Mouse (Mus musculus) hindlimb bud, embryonic 11.5 days (tissue): ENCODE measurements around the gene Chn2.

Source experiments
- DNase-seq: peaks from one replicate; pipeline ENCODE4 v3.0.0-alpha.2; 2012; ENCODE audit warnings: low read depth, low spot score; ENCODE audit errors: extremely low spot score

Gene Chn2

GRCm38 (mm10) chr6:54039357-54039804, at the start of gene Chn2:
Gene Chn2 (plus strand): TSS chr6:54039554.
- DNase-seq: no peak

- no peak for DNase-seq
Observed at GRCm38 (mm10) chr6:53992386-53992785, 47.0 kb upstream of the Chn2 start.

GRCm38 (mm10) chr6:53995519-53995918, 43.8 kb upstream of the Chn2 start:
- no peak for DNase-seq

GRCm38 (mm10) chr6:53996226-53996955, 43.0 kb upstream of the Chn2 start:
- DNase-seq: no peak

- DNase-seq: no peak
Observed at GRCm38 (mm10) chr6:54005302-54005701, 34.1 kb upstream of the Chn2 start.

GRCm38 (mm10) chr6:54008448-54009120, 30.8 kb upstream of the Chn2 start:
- no peak for DNase-seq

- no peak for DNase-seq
Observed at GRCm38 (mm10) chr6:54009293-54009692, 30.1 kb upstream of the Chn2 start.

GRCm38 (mm10) chr6:54010362-54010761, 29.0 kb upstream of the Chn2 start:
- no peak for DNase-seq

- no peak for DNase-seq
Observed at GRCm38 (mm10) chr6:54012163-54012562, 27.2 kb upstream of the Chn2 start.

- DNase-seq: no peak
Observed at GRCm38 (mm10) chr6:54018038-54018437, 21.3 kb upstream of the Chn2 start.

- DNase-seq: no peak
Observed at GRCm38 (mm10) chr6:54018861-54019260, 20.5 kb upstream of the Chn2 start.

- no peak for DNase-seq
Observed at GRCm38 (mm10) chr6:54021123-54021789, 18.1 kb upstream of the Chn2 start.

GRCm38 (mm10) chr6:54023846-54024245, 15.5 kb upstream of the Chn2 start:
- no peak for DNase-seq

GRCm38 (mm10) chr6:54028706-54029105, 10.6 kb upstream of the Chn2 start:
- DNase-seq: no peak

- DNase-seq: no peak
Observed at GRCm38 (mm10) chr6:54030351-54030750, 9.0 kb upstream of the Chn2 start.

- no peak for DNase-seq
Observed at GRCm38 (mm10) chr6:54030776-54031175, 8.6 kb upstream of the Chn2 start.

GRCm38 (mm10) chr6:54034471-54034870, 4.9 kb upstream of the Chn2 start:
- peak; percentile 71 for DNase-seq

GRCm38 (mm10) chr6:54035548-54035947, 3.8 kb upstream of the Chn2 start:
- no peak for DNase-seq

GRCm38 (mm10) chr6:54038866-54039265, 488 bp upstream of the Chn2 start:
- no peak for DNase-seq

- DNase-seq: no peak
Observed at GRCm38 (mm10) chr6:54039805-54040447, 572 bp downstream of the Chn2 start.

GRCm38 (mm10) chr6:54040448-54040844, 1.1 kb downstream of the Chn2 start:
- no peak for DNase-seq
